Mouse (Mus musculus) stomach, postnatal 0 days (tissue): ENCODE data around the gene Cyp27b1. TPM values are rescaled to one million over a fixed set of nuclear protein-coding genes. Genes with fewer than 3 reads are reported as not detected.

Experiments
- ATAC-seq: fragments of 200-750 bp; cut with Nextera tagmentation; 2 replicates; pipeline ENCODE4 v1.8.0; 2017; ENCODE audit not compliant: low FRiP score, low TSS enrichment
- DNase-seq: peaks from one replicate; pipeline ENCODE4 v3.0.0-alpha.2; 2016; ENCODE audit warnings: low spot score
- H3K27ac ChIP-seq: fragments of 300-500 bp; sonication (generic); replicated peaks from 2 replicates; pipeline ENCODE4 v1.5.1; 2014; ENCODE audit warnings: mild to moderate bottlenecking, control low read depth
- H3K27me3 ChIP-seq: fragments of 300-500 bp; sonication (generic); 2 replicates; pipeline ENCODE4 v1.6.1; 2014; ENCODE audit warnings: low read length; ENCODE audit not compliant: control insufficient read depth, insufficient read depth
- H3K36me3 ChIP-seq: fragments of 300-500 bp; sonication (generic); 2 replicates; pipeline ENCODE4 v1.6.1; 2014; ENCODE audit warnings: low read length, mixed read lengths; ENCODE audit not compliant: control insufficient read depth, insufficient read depth
- H3K4me1 ChIP-seq: fragments of 300-500 bp; sonication (generic); replicated peaks from 2 replicates; pipeline ENCODE4 v1.6.1; 2014; ENCODE audit warnings: antibody characterized with exemption; ENCODE audit not compliant: control insufficient read depth, insufficient read depth
- H3K4me2 ChIP-seq: fragments of 300-500 bp; sonication (generic); replicated peaks from 2 replicates; pipeline ENCODE4 v1.6.1; 2014; ENCODE audit warnings: low read depth, mild to moderate bottlenecking, control low read depth, moderate library complexity
- H3K4me3 ChIP-seq: fragments of 300-500 bp; sonication (generic); 2 replicates; pipeline ENCODE4 v1.5.1; 2014; ENCODE audit warnings: low read depth, low read length, control low read depth
- H3K9ac ChIP-seq: fragments of 300-500 bp; sonication (generic); 2 replicates; pipeline ENCODE4 v1.6.1; 2014; ENCODE audit warnings: mild to moderate bottlenecking, low read length, control low read depth, mixed read lengths
- H3K9me3 ChIP-seq: fragments of 300-500 bp; sonication (generic); 2 replicates; pipeline ENCODE4 v1.6.1; 2016; ENCODE audit warnings: low read length; ENCODE audit not compliant: control insufficient read depth
- CTCF ChIP-seq: IDR thresholded peaks from 2 replicates; pipeline ENCODE4 v1.5.1; 2016; ENCODE audit warnings: antibody characterized with exemption, low read depth, mild to moderate bottlenecking, moderate library complexity
- EP300 ChIP-seq: optimal IDR thresholded peaks from 2 replicates; pipeline ENCODE3; 2016; ENCODE audit warnings: antibody characterized with exemption
- WGBS: fragments of 180-500 bp; shearing (Covaris S2); extraction: QIAGEN DNeasy Blood & Tissue Kit; methylation state at CpG from one replicate; pipeline ENCODE4 v1.1.7; 2014; 5-methylcytosine and 5-hydroxymethylcytosine counted together
- polyA plus RNA-seq: library from polyadenylated mRNA; unstranded; fragments of >200 nt; fragmentation: Nextera tagmentation; extraction: Ambion mirVana; gene quantifications from 2 replicates; pipeline ENCODE4 v1.2.1, GENCODE M21; 2015

Cyp27b1 gene
- polyA plus RNA-seq, 1 experiment from 2014 or later = 0.13 TPM

DNA sequence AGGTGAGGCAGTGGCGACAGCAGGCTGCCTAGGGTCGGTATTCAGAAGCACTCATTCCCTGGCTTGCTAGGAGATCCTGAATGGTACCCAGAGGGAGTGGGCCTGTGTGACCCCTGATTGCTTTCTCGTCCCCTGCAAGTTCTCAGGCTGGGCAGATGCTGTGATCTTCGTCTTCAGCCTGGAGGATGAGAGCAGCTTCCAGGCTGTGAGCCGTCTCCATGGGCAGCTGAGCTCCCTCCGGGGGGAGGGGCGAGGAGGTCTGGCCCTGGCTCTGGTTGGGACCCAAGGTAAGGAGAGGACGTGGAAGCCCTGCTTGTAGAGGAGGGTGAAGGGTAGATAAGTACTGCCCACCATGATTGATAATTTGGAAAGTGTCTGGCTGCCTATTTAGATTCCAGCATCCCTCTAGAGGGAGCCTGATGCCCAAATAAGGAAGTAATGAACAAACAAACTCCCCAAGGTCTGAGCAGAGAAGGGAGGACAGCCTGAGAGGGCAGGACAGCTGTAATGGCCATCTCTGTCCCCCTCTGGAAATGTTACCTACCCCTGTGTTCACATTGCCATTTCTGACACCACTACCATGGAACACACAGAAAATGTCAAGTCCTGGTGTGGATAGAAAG is 35.4 kb downstream of the Cyp27b1 start:
- TF ChIP-seq EP300 = no peak
- peak; percentile 38 for TF ChIP-seq CTCF

DNA sequence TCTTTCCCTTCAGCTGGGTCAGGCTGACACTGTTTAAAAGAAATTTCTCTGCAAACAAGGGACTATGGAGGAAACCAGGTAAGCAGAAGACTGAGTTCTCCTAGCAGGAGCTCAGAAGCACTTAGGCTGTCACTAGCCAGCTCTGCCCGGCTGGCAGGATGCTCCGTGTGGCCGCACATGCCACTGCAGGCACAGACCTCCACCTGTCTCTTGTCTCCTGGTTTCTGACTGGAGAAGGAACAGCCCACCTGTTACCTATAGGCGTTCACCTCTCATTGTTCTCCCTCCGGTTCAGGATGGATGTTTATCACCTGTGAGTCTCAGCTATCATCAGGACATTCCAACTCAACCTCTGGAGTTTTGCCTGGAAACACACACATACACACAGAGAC is 35.9 kb downstream of the Cyp27b1 start:
- no peak overlapping the region for H3K27ac ChIP-seq
- H3K9me3 ChIP-seq = no peaks in the 10 kb centered on the region
- no peak overlapping the region for H3K9ac ChIP-seq
- H3K4me3 ChIP-seq = no peak overlapping the region
- H3K36me3 ChIP-seq = no peaks in the 10 kb centered on the region
- no peaks in the 10 kb centered on the region; the same call in 1 of the 2 replicates for H3K4me1 ChIP-seq
- DNase-seq (no peak), ATAC-seq (no peak)
- H3K27me3 ChIP-seq = peaks cover 5% of the 10 kb centered on the region
- WGBS = 26% methylated on average over 5 of the region's 5 CpGs
- H3K4me2 ChIP-seq = no peak overlapping the region
- no peak for TF ChIP-seq EP300
- TF ChIP-seq CTCF = no peak

More for the DNA sequence above, 35.4 kb downstream of the Cyp27b1 start:
- H3K27me3 ChIP-seq = peaks cover 5% of the 10 kb centered on the region
- no peaks in the 10 kb centered on the region for H3K36me3 ChIP-seq
- H3K4me1 ChIP-seq = no peaks in the 10 kb centered on the region; the same call in 1 of the 2 replicates
- 29% methylated on average over 8 of the region's 8 CpGs for WGBS
- H3K27ac ChIP-seq = no peak overlapping the region
- no peak for ATAC-seq
- no peak overlapping the region for H3K9ac ChIP-seq
- no peaks in the 10 kb centered on the region for H3K9me3 ChIP-seq
- H3K4me3 ChIP-seq = no peak overlapping the region
- DNase-seq = no peak
- no peak overlapping the region for H3K4me2 ChIP-seq

- 84% methylated on average over 9 of the region's 9 CpGs for whole genome bisulfite sequencing
- H3K9ac ChIP-seq = no peak overlapping the region
- ATAC-seq (no peak), DNase-seq (no peak)
- no peak overlapping the region for H3K4me2 ChIP-seq
- H3K27me3 ChIP-seq = peaks cover 5% of the 10 kb centered on the region
- no peak overlapping the region for H3K27ac ChIP-seq
- no peak overlapping the region for H3K4me3 ChIP-seq
- H3K4me1 ChIP-seq = no peaks in the 10 kb centered on the region
- no peaks in the 10 kb centered on the region for H3K36me3 ChIP-seq
- TF ChIP-seq CTCF = no peak
- no peak for TF ChIP-seq EP300
- no peaks in the 10 kb centered on the region for H3K9me3 ChIP-seq
Measured at GRCm38 (mm10) chr10:127085052-127085451, 37.0 kb downstream of the Cyp27b1 start.

DNA sequence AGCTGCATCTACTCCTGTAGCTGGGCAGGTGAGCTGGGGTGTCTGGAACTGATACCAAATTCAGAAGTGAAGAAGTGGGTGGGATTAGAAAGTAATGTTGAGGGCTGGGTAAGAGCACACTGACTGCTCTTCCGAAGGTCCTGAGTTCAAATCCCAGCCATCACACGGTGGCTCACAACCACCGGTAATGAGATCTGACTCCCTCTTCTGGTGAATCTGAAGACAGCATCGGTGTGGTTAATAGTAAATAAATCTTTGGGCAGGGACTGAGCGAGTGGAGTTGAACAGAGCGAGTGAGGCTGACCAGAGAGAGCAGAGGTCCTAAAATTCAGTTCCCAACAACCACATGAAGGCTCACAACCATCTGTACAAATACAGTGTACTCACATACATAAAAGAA is 37.6 kb downstream of the Cyp27b1 start:
- peak; percentile 41 for TF ChIP-seq CTCF
- no peak for TF ChIP-seq EP300
- Histone ChIP-seq H3K4me1 (no peaks in the 10 kb centered on the region), H3K4me3 (no peak overlapping the region), H3K9ac (no peak overlapping the region), H3K36me3 (no peaks in the 10 kb centered on the region), H3K27me3 (peaks cover 5% of the 10 kb centered on the region), H3K27ac (no peak overlapping the region), H3K4me2 (no peak overlapping the region), H3K9me3 (no peaks in the 10 kb centered on the region)
- WGBS = 60% methylated on average over 6 of the region's 6 CpGs
- DNase-seq (no peak), ATAC-seq (no peak)

DNA sequence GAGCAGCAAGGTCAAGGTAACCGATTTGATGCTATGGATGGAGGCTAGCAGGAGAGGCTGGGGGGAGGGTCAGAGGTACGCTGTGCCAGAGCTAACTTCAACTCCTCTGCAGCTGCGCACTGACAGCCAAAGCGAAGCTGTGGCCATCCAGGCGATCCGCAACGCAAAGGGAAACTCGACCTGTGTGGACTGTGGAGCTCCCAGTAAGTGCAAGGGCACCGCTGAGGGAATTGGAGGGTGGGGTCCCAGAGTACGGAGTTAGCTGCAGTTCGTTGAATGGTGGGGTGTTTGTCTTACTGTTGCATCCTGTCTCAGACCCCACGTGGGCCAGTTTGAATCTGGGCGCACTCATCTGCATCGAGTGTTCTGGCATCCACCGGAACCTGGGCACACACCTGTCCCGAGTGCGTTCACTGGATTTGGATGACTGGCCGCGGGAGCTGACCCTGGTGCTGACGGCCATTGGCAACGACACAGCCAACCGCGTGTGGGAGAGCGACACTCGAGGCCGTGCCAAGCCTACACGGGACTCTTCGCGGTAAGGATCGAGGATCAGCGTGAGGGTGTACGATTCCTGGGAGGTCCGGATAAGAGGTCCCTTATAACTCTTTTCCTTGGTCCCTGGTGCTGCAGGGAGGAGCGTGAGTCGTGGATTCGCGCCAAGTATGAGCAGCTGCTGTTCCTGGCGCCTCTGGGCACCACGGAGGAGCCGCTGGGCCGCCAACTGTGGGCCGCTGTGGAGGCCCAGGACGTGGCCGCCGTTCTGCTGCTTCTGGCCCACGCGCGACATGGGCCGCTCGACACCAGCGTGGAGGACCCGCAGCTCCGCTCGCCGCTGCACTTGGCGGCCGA is 42.7 kb downstream of the Cyp27b1 start:
- peak overlapping the region; percentile 24 for H3K4me3 ChIP-seq
- peak overlapping the region; percentile 44 for H3K4me2 ChIP-seq
- no peak overlapping the region for H3K9ac ChIP-seq
- DNase-seq (peak; percentile 77), ATAC-seq (peak; percentile 8; the same call in 1 of the 2 replicates)
- H3K9me3 ChIP-seq = no peaks in the 10 kb centered on the region
- H3K27me3 ChIP-seq = peaks cover 5% of the 10 kb centered on the region; the same call in 1 of the 2 replicates
- H3K27ac ChIP-seq = no peak overlapping the region
- WGBS = 12% methylated on average over 57 of the region's 57 CpGs
- H3K36me3 ChIP-seq = no peaks in the 10 kb centered on the region; the same call in 1 of the 2 replicates
- 0 out of 2 replicates have a peak, but pooled peaks cover 7% of the 10 kb centered on the region for H3K4me1 ChIP-seq
- TF ChIP-seq CTCF (no peak), EP300 (no peak)
